Mouse (Mus musculus) heart, postnatal 0 days (tissue): Measurements from ENCODE around the gene Pank4.

Experiments
- CTCF ChIP-seq: IDR thresholded peaks from 2 replicates; pipeline ENCODE4 v1.5.1; 2016; ENCODE audit warnings: antibody characterized with exemption, control low read depth, low read depth
- EP300 ChIP-seq: IDR thresholded peaks from 2 replicates; pipeline ENCODE4 v1.6.1; 2016; ENCODE audit warnings: antibody characterized with exemption, low read depth

DNA sequence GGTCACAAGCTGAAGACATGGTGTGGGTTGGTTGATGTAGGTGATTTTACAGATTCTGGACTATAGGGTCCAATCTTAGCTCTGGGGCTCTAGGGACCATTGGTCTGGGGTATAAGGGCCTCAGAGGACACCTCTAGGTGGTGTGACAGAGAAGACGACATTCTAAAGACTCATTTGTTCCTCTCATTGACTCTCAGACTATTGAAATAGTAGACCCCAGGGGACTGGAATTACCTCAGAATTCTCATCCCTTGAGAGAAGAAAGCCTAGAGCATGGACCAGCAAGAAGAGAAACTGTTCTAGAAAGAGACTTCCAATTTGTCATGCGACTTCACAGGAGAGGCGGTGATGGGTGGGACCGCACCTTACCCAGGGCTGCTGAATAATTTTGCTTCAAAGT is 49.7 kb upstream of the Pank4 start:
- TF ChIP-seq CTCF (no peak), EP300 (no peak)
